Mouse (Mus musculus) G1E (cell line): Measurements from ENCODE around the gene Adam30. TPM values are rescaled to one million over a fixed set of nuclear protein-coding genes. Genes with fewer than 3 reads are reported as not detected.

ENCODE experiments used
- ATAC-seq: 2 replicates; pipeline ENCODE4 v1.8.0; 2016; ENCODE audit warnings: mild to moderate bottlenecking; ENCODE audit not compliant: insufficient number of reproducible peaks, poor library complexity, low FRiP score, severe bottlenecking; ENCODE audit errors: extremely low read depth
- DNase-seq: peaks from one replicate; pipeline ENCODE4 v3.0.0; 2012; ENCODE audit warnings: low spot score
- H3K27me3 ChIP-seq: 2 replicates; pipeline ENCODE4 v1.6.1; 2012; ENCODE audit warnings: mild to moderate bottlenecking, low read length, inconsistent platforms; ENCODE audit not compliant: insufficient read depth
- H3K36me3 ChIP-seq: replicated peaks from 2 replicates; pipeline ENCODE3; 2012; ENCODE audit warnings: mild to moderate bottlenecking, inconsistent platforms
- H3K4me1 ChIP-seq: 2 replicates; pipeline ENCODE4 v1.6.1; 2012; ENCODE audit warnings: low read depth, low read length, inconsistent platforms, mixed read lengths; ENCODE audit not compliant: insufficient read depth
- H3K4me3 ChIP-seq: 2 replicates; pipeline ENCODE4 v1.5.1; 2012; ENCODE audit warnings: low read depth, mild to moderate bottlenecking, inconsistent platforms, low read length, moderate library complexity, mixed read lengths
- H3K9me3 ChIP-seq: replicated peaks from 2 replicates; pipeline ENCODE4 v1.6.1; 2012; ENCODE audit warnings: inconsistent platforms
- CTCF ChIP-seq: IDR thresholded peaks from 2 replicates; pipeline ENCODE4 v1.5.1; 2012; ENCODE audit warnings: low read depth, low read length, inconsistent platforms, mixed read lengths
- GATA1 ChIP-seq: IDR thresholded peaks from 2 replicates; pipeline ENCODE4 v1.6.1; 2012; ENCODE audit warnings: borderline replicate concordance, low read length, inconsistent platforms, mixed read lengths
- GATA2 ChIP-seq: IDR thresholded peaks from 2 replicates; pipeline ENCODE4 v1.6.1; 2012; ENCODE audit warnings: low read depth, low read length, inconsistent platforms, borderline replicate concordance
- POLR2AphosphoS5 ChIP-seq: IDR thresholded peaks from 2 replicates; pipeline ENCODE4 v1.6.1; 2012; ENCODE audit warnings: low read depth, low read length, inconsistent platforms; ENCODE audit not compliant: insufficient replicate concordance
- TAL1 ChIP-seq: conservative IDR thresholded peaks from 2 replicates; pipeline ENCODE4 v1.6.1; 2012; ENCODE audit warnings: low read depth, low read length, inconsistent platforms, mixed read lengths
- polyA plus RNA-seq: library from polyadenylated mRNA; stranded (reverse); fragments of >175 nt; gene quantifications from 2 replicates; pipeline ENCODE4 v1.2.3, GENCODE M21; 2012
- total RNA-seq, 2 experiments: library from RNA; stranded (forward) in 1 of 2; stranded (reverse) in 1 of 2; fragments of 200-1000 nt in 1 of 2; fragments of >200 nt in 1 of 2; fragmentation: Nextera tagmentation in 1 of 2; gene quantifications; 2 replicates each; pipeline ENCODE4 v1.2.3; 2014 to 2017

The Adam30 gene
- total and polyA plus RNA-seq, 3 experiments: 0.05 TPM; not detected in 2

GRCm38 (mm10) chr3:98159289-98159688, 1.1 kb upstream of the Adam30 start:
- no peak for TF ChIP-seq GATA2
- TF ChIP-seq TAL1: no peak
- no peak for TF ChIP-seq CTCF
- TF ChIP-seq POLR2AphosphoS5: no peak
- TF ChIP-seq GATA1: no peak
- no peaks in the 10 kb centered on the region for H3K27me3 ChIP-seq
- peaks cover 31% of the 10 kb centered on the region for H3K9me3 ChIP-seq
- H3K4me3 ChIP-seq: no peak overlapping the region
- H3K4me1 ChIP-seq: no peaks in the 10 kb centered on the region
- no peaks in the 10 kb centered on the region for H3K36me3 ChIP-seq
- DNase-seq (no peak), ATAC-seq (no peak)

GRCm38 (mm10) chr3:98178340-98178739, 17.9 kb downstream of the Adam30 start:
- H3K4me3 ChIP-seq: no peak overlapping the region
- peaks cover 28% of the 10 kb centered on the region for H3K9me3 ChIP-seq
- no peaks in the 10 kb centered on the region for H3K4me1 ChIP-seq
- H3K27me3 ChIP-seq: no peaks in the 10 kb centered on the region
- no peak for DNase-seq
- TF ChIP-seq GATA2 (no peak), POLR2AphosphoS5 (no peak), GATA1 (no peak), TAL1 (no peak)
- no peak for ATAC-seq
- no peaks in the 10 kb centered on the region for H3K36me3 ChIP-seq

- peaks cover 38% of the 10 kb centered on the region for H3K9me3 ChIP-seq
- H3K4me1 ChIP-seq: no peaks in the 10 kb centered on the region
- H3K36me3 ChIP-seq: no peaks in the 10 kb centered on the region
- H3K27me3 ChIP-seq: no peaks in the 10 kb centered on the region
- no peak overlapping the region for H3K4me3 ChIP-seq
- no peak for DNase-seq
- ATAC-seq: no peak
- no peak for TF ChIP-seq GATA2
- no peak for TF ChIP-seq POLR2AphosphoS5
- TF ChIP-seq GATA1: no peak
- TF ChIP-seq TAL1: no peak
- no peak for TF ChIP-seq CTCF
Observed at GRCm38 (mm10) chr3:98180805-98181204, 20.4 kb downstream of the Adam30 start.

GRCm38 (mm10) chr3:98185163-98185714, 24.8 kb downstream of the Adam30 start:
- DNase-seq (no peak), ATAC-seq (no peak)
- H3K4me1 ChIP-seq: no peaks in the 10 kb centered on the region

GRCm38 (mm10) chr3:98187777-98188176, 27.3 kb downstream of the Adam30 start:
- no peak overlapping the region for H3K4me3 ChIP-seq
- H3K36me3 ChIP-seq: no peaks in the 10 kb centered on the region
- DNase-seq (no peak), ATAC-seq (no peak)
- no peaks in the 10 kb centered on the region for H3K4me1 ChIP-seq
- H3K9me3 ChIP-seq: peaks cover 37% of the 10 kb centered on the region
- H3K27me3 ChIP-seq: no peaks in the 10 kb centered on the region
- no peak for TF ChIP-seq TAL1
- no peak for TF ChIP-seq POLR2AphosphoS5
- no peak for TF ChIP-seq GATA1
- no peak for TF ChIP-seq CTCF
- TF ChIP-seq GATA2: no peak

More at GRCm38 (mm10) chr3:98185163-98185714, 24.8 kb downstream of the Adam30 start:
- Histone ChIP-seq H3K27me3 (no peaks in the 10 kb centered on the region), H3K36me3 (no peaks in the 10 kb centered on the region), H3K4me3 (no peak overlapping the region), H3K9me3 (peaks cover 32% of the 10 kb centered on the region)
- TF ChIP-seq TAL1 (no peak), POLR2AphosphoS5 (no peak), CTCF (no peak), GATA1 (no peak), GATA2 (no peak)

GRCm38 (mm10) chr3:98197711-98198532, 37.5 kb downstream of the Adam30 start:
- ATAC-seq (no peak), DNase-seq (no peak)
- Histone ChIP-seq H3K4me1 (no peaks in the 10 kb centered on the region), H3K36me3 (no peaks in the 10 kb centered on the region), H3K9me3 (peaks cover 35% of the 10 kb centered on the region), H3K4me3 (no peak overlapping the region), H3K27me3 (no peaks in the 10 kb centered on the region)
- TF ChIP-seq GATA1 (no peak), CTCF (no peak), GATA2 (no peak), TAL1 (no peak)
